Comparison of ENCODE assay signal across 8 mouse cellular contexts in genomic region chr7:80246148-80246721, GRCm38 (mm10). TPM values are rescaled to one million over a fixed set of nuclear protein-coding genes. Genes with fewer than 3 reads are reported as not detected.
A peak's percentile ranks its signal among the peaks of the same experiment; 100 is the strongest.
DNase-seq lines count a peak whose midpoint lies in the region; ATAC-seq and TF ChIP-seq lines count a peak whose summit lies in the region.

Gene Ttll13, plus strand, starts transcription at chr7:80246376.

- peak; percentile 77 for TF ChIP-seq CTCF in liver, embryonic 14.5 days (IDR thresholded peaks at IDR 0.05; ENCODE audit: low read depth)
- peak; percentile 69 for TF ChIP-seq CTCF in stomach, postnatal 0 days (IDR thresholded peaks at IDR 0.05; ENCODE audit: low read depth)

- no peaks in the 10 kb centered on the region for H3K9me3 ChIP-seq in heart, embryonic 15.5 days (replicated peaks)
- no peaks in the 10 kb centered on the region for H3K9me3 ChIP-seq in liver, embryonic 14.5 days (ENCODE audit: control insufficient read depth, low read length)
- no peaks in the 10 kb centered on the region; the same call in 1 of the 2 replicates for H3K9me3 ChIP-seq in neural tube, embryonic 11.5 days (ENCODE audit: control insufficient read depth, low read length)
- H3K9me3 ChIP-seq in stomach, postnatal 0 days (ENCODE audit: control insufficient read depth, low read length) = no peaks in the 10 kb centered on the region

- H3K27me3 ChIP-seq in heart, embryonic 15.5 days = no peaks in the 10 kb centered on the region
- no peaks in the 10 kb centered on the region for H3K27me3 ChIP-seq in liver, embryonic 14.5 days (ENCODE audit: control insufficient read depth, insufficient read depth, low read length)
- H3K27me3 ChIP-seq in neural tube, embryonic 11.5 days (ENCODE audit: control insufficient read depth, insufficient read depth, low read length) = no peaks in the 10 kb centered on the region
- no peaks in the 10 kb centered on the region for H3K27me3 ChIP-seq in stomach, postnatal 0 days (ENCODE audit: control insufficient read depth, insufficient read depth, low read length)

- no peak for TF ChIP-seq EP300 in liver, embryonic 14.5 days (IDR thresholded peaks at IDR 0.05; ENCODE audit: low read depth)
- no peak for TF ChIP-seq EP300 in stomach, postnatal 0 days (optimal IDR thresholded peaks at IDR 0.05)

- peak within 1 kb of the TSS; percentile 80 for H3K4me2 ChIP-seq in heart, embryonic 15.5 days
- peak within 1 kb of the TSS; percentile 78 for H3K4me2 ChIP-seq in liver, embryonic 14.5 days (ENCODE audit: low read depth)
- H3K4me2 ChIP-seq in neural tube, embryonic 11.5 days (ENCODE audit: low read depth) = peak within 1 kb of the TSS; percentile 32
- peak within 1 kb of the TSS; percentile 65 for H3K4me2 ChIP-seq in stomach, postnatal 0 days (replicated peaks; ENCODE audit: low read depth)

- peak within 1 kb of the TSS; percentile 70 for H3K9ac ChIP-seq in heart, embryonic 15.5 days
- peak within 1 kb of the TSS; percentile 65 for H3K9ac ChIP-seq in liver, embryonic 14.5 days (replicated peaks)
- H3K9ac ChIP-seq in neural tube, embryonic 11.5 days (ENCODE audit: low read length) = peak within 1 kb of the TSS; percentile 41
- H3K9ac ChIP-seq in stomach, postnatal 0 days (ENCODE audit: low read length) = peak within 1 kb of the TSS; percentile 63

- ATAC-seq in CD4-positive, CD25-positive, alpha-beta regulatory T cell, adult 4 months = peak; percentile 99
- ATAC-seq in heart, embryonic 15.5 days (replicated peaks; ENCODE audit: insufficient number of reproducible peaks, insufficient read depth, low FRiP score, low read depth) = peak; percentile 98
- ATAC-seq in liver, embryonic 14.5 days (ENCODE audit: insufficient read depth) = peak; percentile 98
- ATAC-seq in neural tube, embryonic 11.5 days (ENCODE audit: insufficient read depth, low FRiP score, low TSS enrichment) = peak; percentile 94
- peak; percentile 98 for ATAC-seq in stomach, postnatal 0 days (ENCODE audit: low FRiP score, low TSS enrichment)

- no peaks in the 10 kb centered on the region; the same call in 1 of the 2 replicates for H3K36me3 ChIP-seq in heart, embryonic 15.5 days
- no peaks in the 10 kb centered on the region for H3K36me3 ChIP-seq in liver, embryonic 14.5 days (replicated peaks; ENCODE audit: control insufficient read depth, insufficient read depth, low read depth)
- H3K36me3 ChIP-seq in neural tube, embryonic 11.5 days (ENCODE audit: control insufficient read depth, insufficient read depth, low read length) = no peaks in the 10 kb centered on the region
- H3K36me3 ChIP-seq in stomach, postnatal 0 days (ENCODE audit: control insufficient read depth, insufficient read depth, low read length) = no peaks in the 10 kb centered on the region

- WGBS in heart, embryonic 15.5 days = under 1% methylated on average over 48 of the region's 48 CpGs
- WGBS in liver, embryonic 14.5 days (ENCODE audit: insufficient replicate concordance) = under 1% methylated on average over 48 of the region's 48 CpGs
- 0% methylated on average over 48 of the region's 48 CpGs for WGBS in neural tube, embryonic 11.5 days
- WGBS in stomach, postnatal 0 days = under 1% methylated on average over 48 of the region's 48 CpGs

- peak; percentile 95 for DNase-seq in c-Kit-negative CD71-positive TER-119-positive erythroid progenitor cells, embryonic 14.5 days (ENCODE audit: low read depth, low spot score)
- peak; percentile 93 for DNase-seq in fibroblast of lung, adult 2 months (ENCODE audit: low read depth)
- DNase-seq in kidney, postnatal 25 days = peak; percentile 98 to 99
- DNase-seq in liver, embryonic 14.5 days (ENCODE audit: low read depth in 3 of 3, low spot score in 3 of 3) = peak; percentile 96 to 97 (median 97)
- DNase-seq in neural tube, embryonic 11.5 days (ENCODE audit: low spot score) = peak; percentile 98
- DNase-seq in stomach, postnatal 0 days (ENCODE audit: low spot score) = peak; percentile 98

- peaks cover 8% of the 10 kb centered on the region for H3K4me1 ChIP-seq in heart, embryonic 15.5 days (replicated peaks)
- H3K4me1 ChIP-seq in liver, embryonic 14.5 days (replicated peaks; ENCODE audit: control insufficient read depth in 2 of 2, insufficient read depth in 2 of 2, low read length in 1 of 2) = peaks cover 7 to 8% of the 10 kb centered on the region in 2 experiments
- H3K4me1 ChIP-seq in neural tube, embryonic 11.5 days (ENCODE audit: control insufficient read depth, insufficient read depth, low read length) = no peaks in the 10 kb centered on the region
- H3K4me1 ChIP-seq in stomach, postnatal 0 days (replicated peaks; ENCODE audit: control insufficient read depth, insufficient read depth) = no peaks in the 10 kb centered on the region

- H3K27ac ChIP-seq in heart, embryonic 15.5 days = peak within 1 kb of the TSS; percentile 87
- peak within 1 kb of the TSS; percentile 11 for H3K27ac ChIP-seq in liver, embryonic 14.5 days
- peak within 1 kb of the TSS; percentile 28; the same call in 1 of the 2 replicates for H3K27ac ChIP-seq in neural tube, embryonic 11.5 days (ENCODE audit: low read depth, low read length)
- H3K27ac ChIP-seq in stomach, postnatal 0 days (replicated peaks) = peak within 1 kb of the TSS; percentile 81

- peak within 1 kb of the TSS; percentile 68 for H3K4me3 ChIP-seq in heart, embryonic 15.5 days
- H3K4me3 ChIP-seq in liver, embryonic 14.5 days (ENCODE audit: insufficient read depth in 1 of 2, low read depth in 2 of 2, low read length in 2 of 2) = peak within 1 kb of the TSS; percentile 66 to 70
- H3K4me3 ChIP-seq in neural tube, embryonic 11.5 days (ENCODE audit: low read depth, low read length) = peak within 1 kb of the TSS; percentile 46
- peak within 1 kb of the TSS; percentile 60 for H3K4me3 ChIP-seq in stomach, postnatal 0 days (ENCODE audit: low read depth, low read length)

RNA-seq across cellular contexts. Expression of gene Ttll13, which starts in this region (rescaled TPM):
- under 1 TPM in 1 of 2 experiments, not detected in 1; 0.94 TPM for polyA plus RNA-seq in CD4-positive, CD25-positive, alpha-beta regulatory T cell, adult 4 months (2017; shearing (Covaris generic))
- polyA plus RNA-seq in heart, embryonic 15.5 days (2015; fragmentation: Nextera tagmentation; extraction: Ambion mirVana) = 0.63 and 1.2 TPM in 2 replicates
- polyA plus RNA-seq in liver, embryonic 14.5 days (2012; rRNA removed) = 0.11 and 0.23 TPM in 2 replicates
- 0.18 and 0.20 TPM in 2 replicates for polyA plus RNA-seq in liver, embryonic 14.5 days (2014; fragmentation: Nextera tagmentation; extraction: Ambion mirVana)
- polyA plus RNA-seq in neural tube, embryonic 11.5 days (2014; fragmentation: Nextera tagmentation; extraction: Ambion mirVana) = 1.3 and 2.1 TPM in 2 replicates
- polyA plus RNA-seq in stomach, postnatal 0 days (2015; fragmentation: Nextera tagmentation; extraction: Ambion mirVana) = 1.2 TPM in 2 replicates

Comparison
In these comparisons a context has a peak if more than half of its experiments do, and no peak if none do; other contexts are left out.
1. Peak in every context shown above with its lines: DNase-seq, ATAC-seq, H3K4me3 ChIP-seq and H3K27ac ChIP-seq.
2. Peak in ATAC-seq in CD4-positive, CD25-positive, alpha-beta regulatory T cell, adult 4 months; RNA of the gene not detected or under 1 TPM.
3. Peak in DNase-seq, ATAC-seq, H3K4me3 ChIP-seq, H3K27ac ChIP-seq, H3K9ac ChIP-seq and H3K4me2 ChIP-seq in liver, embryonic 14.5 days; RNA of the gene not detected or under 1 TPM.
4. H3K27ac ChIP-seq: peak in every context shown above with its lines; median percentile 87 in heart, embryonic 15.5 days; 81 in stomach, postnatal 0 days; 28 in neural tube, embryonic 11.5 days; 11 in liver, embryonic 14.5 days.